Mouse (Mus musculus) monocyte, adult 2 months (primary cell): ENCODE data around the gene Fktn.
"Not testable (repeated sequence)": the region's sequence is repeated elsewhere in the genome, so short reads cannot be mapped to it uniquely, and the experiment has no call there.

Source experiments
- DNase-seq, 2 experiments: peaks; one replicate each; pipeline ENCODE4 v3.0.0; 2022; ENCODE audit warnings: low spot score in 2 of 2, low read depth in 1 of 2

Gene Fktn

DNA sequence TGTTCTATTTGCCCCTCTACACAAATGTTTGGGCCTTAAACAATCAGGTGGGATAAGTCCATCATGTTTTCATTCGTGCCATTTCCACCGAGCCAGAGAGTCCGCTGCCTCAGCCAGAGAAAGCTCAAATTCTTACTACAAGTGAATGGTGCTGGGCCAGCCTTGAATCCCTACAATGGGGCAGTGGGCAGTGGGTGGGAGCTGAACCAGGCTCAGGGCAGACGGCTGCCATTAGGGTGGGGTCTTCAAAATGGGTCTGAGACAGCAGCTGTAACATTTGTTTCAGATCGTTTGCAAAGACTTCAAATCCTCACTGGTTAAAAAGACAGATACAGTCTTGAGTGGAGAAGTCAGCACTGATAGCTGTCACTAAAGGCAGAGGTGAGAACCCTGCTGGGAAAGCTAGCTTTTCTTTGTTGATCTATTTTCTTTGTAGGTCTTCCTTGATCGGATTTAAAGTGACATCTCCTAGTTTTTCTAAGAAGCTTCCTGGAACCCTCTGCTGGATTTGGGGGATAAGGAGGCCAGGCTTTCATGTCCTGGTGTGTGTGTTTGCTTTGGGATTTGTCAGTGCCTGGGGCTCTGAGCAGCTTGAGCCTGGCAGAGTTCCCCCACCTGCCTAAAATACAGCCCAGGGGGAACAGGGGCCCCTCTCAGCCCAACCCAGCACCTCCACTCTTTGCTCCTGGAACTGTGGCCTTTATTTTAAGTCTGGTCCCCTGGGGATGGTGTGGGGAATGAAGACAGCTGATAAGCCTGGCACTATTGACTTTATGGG lies 57.3 kb downstream of the Fktn start:
- DNase-seq: no peak

DNA sequence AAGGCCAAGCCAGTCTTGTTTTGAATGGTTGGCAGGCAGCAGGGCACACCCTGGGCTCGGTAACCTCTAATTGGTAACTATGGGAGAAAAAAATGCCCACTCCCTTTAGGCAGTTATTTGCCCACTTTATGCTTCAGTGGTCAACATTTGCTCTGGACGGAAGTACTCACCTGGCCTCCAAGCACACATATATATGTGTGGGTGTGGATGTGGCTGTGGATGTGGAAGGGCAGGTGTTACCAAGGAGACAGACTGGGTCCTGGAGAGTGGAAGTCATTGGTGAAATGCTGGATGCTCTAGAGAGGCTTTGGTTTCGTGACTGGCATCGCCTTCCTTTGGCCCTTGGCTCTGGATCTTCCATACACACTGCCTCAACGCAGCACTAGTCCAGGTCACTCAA lies 58.2 kb downstream of the Fktn start:
- DNase-seq: no peak

DNA sequence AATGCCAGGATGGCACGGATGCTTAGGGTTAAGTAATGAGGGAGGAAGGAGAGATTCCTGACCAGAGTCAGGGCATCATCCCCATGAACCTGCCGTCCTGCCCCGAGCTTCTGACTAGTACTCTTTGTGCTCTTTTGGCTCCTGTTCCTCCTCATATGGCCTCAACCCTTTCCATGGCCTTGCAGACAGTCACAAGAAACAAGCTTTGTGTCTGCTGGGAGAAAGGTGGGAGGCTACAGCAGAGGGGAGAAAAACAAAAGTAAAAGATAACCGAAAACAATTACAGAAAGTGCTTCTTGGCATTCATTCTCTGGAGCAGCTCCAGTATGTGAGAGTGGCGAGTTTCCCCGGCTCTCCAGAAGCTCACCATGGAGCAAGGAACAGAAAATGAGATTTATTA lies 60.1 kb downstream of the Fktn start:
- DNase-seq: no peak

DNA sequence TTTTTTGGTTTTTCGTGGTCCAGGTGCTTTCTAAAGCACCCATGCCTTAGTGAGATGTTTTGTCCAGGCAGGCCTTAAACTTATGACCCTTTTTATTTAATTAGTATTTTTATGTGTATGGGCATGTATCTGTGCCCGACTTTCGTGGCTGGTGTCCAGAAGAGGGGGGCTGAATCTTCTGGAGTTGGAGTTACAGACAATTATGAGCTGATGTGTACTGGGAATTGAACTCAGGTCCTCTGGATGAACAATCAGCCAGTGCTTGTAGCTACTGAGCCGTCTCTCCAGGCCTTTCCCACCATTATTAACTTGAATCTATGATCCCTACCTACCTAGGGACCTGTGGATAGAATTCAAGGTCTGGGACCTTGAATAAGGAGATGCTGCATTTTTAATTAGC lies 67.6 kb downstream of the Fktn start:
- no peak for DNase-seq

DNA sequence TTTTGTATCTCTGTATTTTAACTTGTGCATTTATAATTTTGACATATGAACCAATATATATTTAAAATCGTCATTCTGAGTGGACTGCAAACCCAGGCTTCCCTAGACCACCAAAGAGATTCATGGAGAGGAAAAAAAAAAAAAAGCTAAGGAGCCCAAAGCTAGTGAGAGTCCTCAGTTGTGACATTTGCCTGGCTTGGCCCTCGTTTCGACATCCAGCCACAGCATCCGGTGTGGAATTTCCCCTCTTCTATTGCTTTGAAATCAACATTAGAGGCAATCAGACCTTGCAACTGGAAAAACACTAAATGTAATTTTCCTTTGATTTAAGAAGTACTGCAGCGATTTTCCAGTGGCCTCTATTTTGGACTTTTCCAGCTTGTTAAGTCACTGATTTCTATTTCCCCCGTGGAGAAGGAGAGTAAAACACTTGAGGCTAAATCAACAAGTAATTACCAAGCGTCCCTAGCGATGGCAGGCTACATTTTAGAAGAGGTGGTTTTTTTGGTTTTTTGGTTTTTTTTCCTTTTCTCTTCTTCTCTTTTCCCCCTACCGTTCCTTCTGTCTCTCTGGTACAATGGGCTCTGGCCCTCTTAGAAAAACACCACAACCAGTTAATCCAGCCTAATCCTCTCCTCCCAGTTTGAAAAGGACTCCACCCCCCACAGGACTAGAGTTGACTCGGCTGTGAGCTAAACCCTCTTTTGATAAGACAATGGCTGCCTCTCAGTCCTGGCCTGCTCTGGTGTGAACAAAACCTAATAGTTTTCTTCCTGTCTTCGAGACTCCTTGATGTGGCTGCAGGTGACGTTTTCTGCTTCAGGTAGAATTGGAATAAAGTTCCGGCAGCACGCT lies 68.6 kb downstream of the Fktn start:
- no peak for DNase-seq

DNA sequence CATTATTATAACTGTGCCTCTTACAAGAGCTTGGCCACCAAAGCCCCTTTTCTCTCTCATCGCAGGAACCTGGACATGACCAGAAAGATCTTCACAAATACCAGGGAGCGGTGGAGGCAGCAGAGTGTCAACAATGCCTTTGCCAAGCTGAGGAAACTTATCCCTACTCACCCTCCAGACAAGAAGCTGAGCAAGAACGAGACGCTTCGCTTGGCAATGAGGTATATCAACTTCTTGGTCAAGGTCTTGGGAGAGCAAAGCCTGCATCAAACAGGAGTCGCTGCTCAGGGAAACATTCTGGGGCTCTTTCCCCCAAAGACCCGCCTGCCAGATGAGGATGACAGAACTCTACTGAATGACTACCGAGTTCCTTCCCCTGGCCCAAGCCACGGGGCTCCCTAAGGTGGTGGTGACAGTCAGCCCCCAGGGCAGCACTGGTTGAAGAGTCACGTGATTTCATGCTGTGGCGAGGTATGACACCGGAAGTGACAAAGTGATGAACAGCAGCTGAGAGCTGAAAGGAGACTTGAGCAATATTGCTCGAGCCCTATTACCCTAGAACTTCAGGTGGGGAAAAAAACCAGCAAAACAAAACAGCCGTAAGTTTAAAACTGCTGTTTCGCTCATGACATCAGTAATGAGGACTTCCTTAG lies 72.1 kb downstream of the Fktn start:
- no peak for DNase-seq

DNA sequence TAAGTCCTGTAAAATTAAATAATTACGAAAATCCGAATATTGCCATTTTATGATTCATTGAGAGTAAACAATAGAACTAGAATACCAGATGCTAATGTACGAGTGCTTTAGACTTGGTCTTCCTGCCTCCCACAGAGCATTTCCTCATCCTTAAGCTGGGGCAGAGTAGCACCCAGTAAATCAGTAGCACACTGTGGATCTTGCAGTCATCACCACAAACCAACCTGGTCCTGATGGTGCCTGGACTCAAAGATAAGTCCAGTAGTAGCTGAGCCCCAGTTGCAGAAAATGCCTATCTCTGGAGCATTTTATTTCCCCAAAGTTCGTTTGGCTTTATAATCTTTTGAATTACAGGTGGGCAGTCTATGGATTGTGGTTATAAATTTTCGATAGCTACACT lies 73.1 kb downstream of the Fktn start:
- no peak for DNase-seq

DNA sequence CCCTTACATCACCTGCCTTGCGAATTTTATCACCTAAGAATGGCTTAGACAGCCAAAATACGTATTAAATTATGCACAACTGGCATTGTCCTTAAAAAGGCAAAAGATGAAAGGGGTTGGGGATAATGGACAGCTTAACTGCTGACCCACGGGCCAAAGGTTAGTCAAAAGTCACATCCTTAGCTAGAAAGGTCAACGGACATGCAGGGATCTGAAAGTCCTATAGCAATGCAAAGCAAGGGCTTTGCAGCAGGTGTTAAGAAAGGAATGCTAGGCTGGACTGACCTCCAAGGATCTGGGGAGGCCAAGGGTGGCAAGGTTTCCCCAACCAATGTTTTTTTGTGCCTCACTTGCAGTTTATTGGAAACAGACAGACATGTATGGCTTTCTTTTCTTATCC lies 75.5 kb downstream of the Fktn start:
- DNase-seq: no peak

DNA sequence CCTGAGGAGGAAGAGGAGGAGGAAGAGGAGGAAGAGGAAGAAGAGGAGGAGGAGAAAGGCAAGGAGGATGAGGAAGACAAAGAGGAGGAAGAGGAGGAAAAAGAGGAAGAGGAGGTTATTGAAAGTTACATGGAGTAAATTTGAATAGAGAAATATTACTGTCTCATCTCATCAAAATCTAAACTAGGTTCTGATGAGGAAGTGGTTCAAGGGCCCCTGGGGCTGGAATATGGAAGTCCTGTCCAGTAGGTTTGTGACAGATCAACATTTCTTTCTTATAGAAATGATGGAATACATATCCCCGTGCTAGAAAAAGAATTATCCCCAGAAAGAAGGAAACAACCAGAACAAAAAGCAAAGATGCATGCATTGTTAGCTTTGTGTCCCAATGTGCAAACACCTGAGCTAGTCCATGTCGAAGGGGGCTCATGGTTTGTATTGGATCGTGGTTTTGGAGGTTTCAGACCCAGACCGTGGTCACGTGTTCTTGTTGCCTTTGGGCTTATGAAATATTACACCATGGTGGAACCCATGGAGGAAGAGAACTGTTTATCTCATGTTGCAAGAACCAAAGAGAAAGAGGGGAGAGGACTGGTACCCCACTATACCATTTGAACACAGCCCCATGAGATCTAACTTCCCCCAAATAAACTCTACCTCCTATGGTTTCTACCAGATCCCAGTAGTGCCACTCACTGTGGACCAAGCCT lies 80.6 kb downstream of the Fktn start:
- DNase-seq: no peak

DNA sequence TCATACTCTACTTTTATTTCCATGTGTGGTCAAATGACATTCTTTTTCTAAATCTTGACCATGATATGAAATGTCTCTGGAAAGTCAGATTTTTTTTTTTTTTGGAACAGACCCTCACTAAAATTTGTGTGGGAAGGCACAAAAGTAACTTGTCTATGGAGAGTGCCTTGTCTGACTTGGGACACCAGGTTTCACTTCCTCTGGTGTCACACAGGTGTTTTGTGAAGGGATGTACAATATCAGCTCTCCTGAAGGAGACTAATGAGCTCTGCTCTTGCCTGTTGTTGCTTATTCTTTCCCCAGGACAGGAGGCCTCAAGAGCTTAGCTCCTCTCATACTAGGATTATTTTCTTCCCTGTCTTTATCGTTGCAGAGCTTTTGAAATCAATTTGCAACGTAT lies 81.3 kb downstream of the Fktn start:
- DNase-seq: no peak

DNA sequence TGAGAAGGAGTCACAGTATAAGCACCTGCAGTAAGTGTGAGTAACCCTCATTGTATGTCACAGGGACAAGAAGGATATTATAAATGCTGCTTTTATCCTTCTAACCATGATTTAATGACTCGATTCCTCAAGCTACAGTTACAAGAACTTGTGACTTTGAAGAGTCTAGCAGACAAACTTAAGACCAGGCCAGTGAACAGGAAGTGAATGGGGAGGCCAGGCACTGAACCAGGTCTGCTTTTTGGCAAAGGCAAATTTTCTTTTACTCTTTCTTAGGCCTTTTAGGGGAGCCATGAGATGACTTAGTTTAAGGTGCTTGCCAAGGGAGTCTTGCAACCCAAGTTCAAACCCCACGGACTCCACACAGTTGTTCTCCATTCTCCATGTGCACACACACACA lies 81.9 kb downstream of the Fktn start:
- DNase-seq: no peak

DNA sequence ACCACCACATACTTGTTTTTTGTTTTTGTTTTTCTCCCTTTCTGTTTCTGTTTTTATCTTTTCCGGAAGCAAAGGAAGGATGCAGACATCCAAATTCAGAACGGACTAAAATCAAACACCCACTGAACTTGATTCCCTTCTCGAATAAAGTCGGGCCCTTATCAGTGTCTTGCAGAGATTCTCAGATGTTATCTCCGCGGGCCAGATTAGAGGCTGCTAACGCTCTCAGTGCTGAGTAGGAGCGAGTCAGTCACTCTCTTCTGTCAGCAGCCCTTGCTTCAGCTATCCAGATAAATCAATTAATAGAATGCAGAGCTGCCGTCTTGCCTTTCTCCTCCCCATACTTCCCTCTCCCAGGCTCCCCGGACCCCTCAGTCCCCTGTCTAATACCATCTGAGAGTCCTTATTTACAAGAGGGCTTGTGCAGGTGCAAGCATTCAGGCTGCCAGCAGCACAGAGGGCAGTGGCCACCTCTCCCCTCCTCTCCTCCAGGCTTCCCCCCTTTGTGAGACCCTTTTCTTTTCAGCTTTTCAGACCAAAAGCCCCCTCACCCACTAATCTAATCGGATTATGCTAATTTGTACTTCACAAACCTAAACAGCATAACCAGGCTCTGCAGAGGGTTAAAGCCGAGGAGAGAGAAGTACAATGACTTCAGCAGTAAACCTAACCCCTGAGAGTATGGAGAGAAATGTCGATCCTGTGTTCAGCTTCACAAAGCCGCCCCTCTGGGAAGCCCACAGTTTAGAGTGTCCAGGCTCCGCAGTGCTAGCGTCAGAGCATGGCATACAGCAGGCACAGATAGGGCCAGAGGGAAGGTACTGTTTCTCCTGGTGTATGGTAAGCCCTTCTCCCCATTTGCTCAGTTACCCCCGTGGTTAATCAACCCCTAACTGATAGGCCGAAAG lies 83.3 kb downstream of the Fktn start:
- no peak for DNase-seq

DNA sequence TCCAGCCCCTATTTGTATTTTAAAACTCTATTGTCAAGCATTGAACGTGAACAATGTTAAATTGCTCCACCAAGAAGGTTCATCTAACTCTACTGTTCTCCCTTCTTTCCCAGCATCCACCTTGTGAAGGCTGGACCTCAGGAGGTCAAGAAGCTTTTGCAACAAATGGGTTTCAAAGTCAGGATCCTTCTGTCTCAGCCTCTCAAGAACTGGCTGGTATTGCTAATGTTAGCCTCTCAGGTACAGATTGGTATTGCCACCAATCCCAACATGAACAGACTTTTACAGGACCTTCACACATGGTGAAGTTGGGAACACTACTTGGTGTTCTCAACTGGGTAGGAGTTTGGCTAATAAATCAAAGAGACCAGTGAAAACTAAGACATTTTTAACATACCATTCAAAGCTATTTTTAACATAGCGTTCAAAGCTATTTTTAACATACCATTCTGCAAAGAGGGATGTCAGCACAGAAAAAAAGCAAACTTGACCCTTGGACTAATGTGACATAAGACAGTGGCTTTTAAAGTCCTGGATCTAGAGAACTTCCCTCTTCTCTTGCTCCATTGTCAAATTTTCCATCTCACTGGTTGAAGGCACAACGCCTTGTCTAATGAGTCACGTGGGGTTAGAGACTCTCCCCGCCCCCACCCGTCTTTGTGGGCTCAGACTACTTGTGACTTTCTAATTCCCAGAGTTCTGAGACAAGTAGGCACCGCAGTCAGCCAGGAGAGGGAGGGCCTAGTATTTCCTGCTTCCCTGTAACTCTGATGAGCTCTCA lies 85.3 kb downstream of the Fktn start:
- no peak for DNase-seq

DNA sequence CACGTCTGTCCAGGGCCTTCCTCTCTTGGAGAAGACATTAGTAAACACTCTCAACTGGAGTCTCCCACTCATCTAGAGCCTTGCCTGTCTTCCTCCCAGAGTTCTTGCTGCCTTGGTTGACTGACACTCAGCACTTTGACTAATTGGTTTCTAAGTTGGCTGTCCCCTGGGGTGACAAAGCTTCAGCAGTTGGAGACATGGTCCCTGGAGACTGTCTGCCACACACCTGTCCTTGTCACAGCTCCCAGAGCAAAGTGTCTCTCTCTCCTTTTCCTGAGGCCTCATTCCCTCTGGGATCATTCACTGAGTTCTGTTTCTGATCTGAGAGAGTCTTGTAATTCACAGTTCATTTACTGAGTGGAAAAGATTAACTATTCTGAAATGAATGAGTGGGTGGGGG lies 86.0 kb downstream of the Fktn start:
- DNase-seq: no peak

DNA sequence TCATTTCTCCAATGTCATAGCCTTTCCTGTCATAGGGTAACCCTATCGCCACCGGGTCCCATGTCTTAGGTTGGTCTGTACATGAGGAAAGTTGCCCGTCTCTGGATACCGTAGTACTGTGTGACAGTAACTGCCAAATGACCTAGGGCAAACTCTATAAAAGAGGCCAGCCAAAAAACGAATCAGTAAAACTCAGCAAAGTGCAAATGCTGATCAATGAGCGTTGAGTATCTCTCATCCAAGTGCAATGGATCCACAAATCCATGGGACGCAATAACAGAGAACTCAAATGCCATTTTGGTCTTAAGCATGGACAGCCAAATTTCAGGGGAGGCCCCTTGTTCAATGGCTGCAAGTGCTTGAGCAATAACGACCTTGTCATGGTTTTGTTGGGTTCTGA lies 89.9 kb downstream of the Fktn start:
- not testable (repeated sequence) for DNase-seq

DNA sequence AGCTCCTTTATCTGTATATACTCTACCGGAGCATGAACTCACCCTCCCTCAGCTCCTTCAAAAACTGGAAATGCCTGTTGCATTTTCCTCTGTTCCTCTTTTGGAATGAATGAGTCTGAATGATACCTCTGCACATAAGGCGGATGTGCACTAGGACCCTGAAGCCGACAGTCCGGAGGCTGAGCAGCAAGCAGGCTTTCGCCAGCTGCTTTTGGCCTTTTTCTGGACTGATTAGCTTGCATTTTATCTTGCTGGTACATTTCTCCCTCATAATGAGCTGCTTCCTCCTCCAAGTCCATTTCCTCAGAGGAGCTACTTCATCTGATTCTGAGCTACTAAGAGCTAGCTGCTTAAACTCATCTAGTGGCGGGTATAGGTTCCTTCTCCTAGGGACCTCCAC lies 92.6 kb downstream of the Fktn start:
- not testable (repeated sequence) for DNase-seq

DNA sequence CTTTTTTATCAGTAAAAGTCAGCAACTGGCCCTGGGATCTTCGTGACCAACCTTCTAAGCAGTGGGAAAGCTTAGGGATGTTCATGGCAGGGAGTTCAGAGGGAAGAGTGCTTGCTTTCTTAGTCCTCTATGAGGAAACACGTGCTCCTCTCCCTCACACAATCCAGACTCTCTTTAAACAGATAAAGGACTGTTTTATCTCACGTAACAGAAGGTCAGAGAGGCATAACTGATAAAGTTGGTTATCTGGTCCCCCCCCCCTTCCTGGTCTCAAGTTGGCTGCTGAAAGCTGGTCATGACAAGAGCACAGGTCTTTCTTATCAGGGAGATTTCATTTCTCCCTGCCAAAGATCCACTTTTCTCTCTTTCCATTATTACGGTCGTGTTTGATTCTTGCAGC lies 104.5 kb downstream of the Fktn start:
- no peak for DNase-seq

DNA sequence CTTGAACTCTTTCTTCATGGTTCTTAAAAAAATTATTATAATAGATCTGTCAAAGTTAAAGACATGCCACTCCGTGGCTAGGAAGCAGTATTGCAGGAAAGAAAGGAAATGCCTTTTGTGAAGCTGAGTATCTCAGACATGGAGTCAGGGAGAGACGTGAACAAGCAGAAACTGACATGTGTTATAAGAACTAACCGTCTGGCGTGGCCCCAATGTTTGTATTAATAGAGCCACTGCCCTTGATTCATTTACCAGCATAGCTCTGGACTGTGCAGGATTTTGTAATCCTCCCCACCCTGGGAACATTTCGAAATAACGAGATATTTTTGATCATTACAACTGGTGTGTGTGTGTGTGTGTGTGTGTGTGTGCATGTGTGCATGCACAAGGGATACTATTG lies 109.9 kb downstream of the Fktn start:
- DNase-seq: no peak

DNA sequence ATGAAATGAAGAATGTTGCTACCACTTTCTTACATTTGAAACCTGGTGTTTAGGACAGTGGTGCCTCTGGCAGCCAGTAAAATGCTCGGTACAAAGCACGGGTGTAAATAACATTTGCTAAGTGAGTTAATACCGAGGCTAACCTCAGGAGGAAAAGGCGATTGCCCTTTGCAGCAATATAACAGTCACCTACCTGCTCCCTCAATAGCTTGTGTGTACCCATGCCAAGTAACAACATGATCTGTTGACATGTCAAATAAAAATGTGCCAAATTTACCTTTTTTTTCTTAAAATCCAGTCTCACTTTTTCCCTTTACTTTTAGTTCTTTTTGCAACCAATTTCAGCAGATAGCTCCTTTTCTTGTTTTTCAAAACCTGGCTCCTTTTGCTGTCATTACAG lies 111.0 kb downstream of the Fktn start:
- no peak for DNase-seq
